In the genomic region with DNA sequence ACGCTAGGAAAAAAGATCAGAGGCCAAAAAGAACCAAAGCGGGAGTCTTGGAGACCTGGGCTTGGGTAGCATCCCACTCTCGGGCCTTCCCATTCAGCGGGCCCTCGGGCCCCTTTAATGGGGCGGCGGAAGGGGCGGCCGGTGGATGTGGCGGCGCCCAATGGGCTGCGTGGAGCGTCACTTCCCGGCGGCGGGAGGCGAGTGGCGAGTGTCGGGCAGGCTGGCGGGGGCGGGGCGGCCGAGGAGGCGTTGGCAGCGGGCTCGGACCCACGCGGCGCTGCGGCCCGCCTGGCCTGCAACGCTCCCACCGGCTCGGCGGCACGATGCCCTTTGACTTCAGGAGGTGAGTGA, we compare ENCODE assay signal across 8 mouse cellular contexts. TPM values are rescaled to one million over a fixed set of nuclear protein-coding genes. Genes with fewer than 3 reads are reported as not detected.
DNase-seq lines count a peak whose midpoint lies in the region; ATAC-seq lines count a peak whose summit lies in the region.

A gene (plus strand): TSS at position 200 of the 351 bp plus-strand sequence.

- WGBS in forebrain, embryonic 12.5 days: 0% methylated on average over 15 of the region's 36 CpGs
- under 1% methylated on average over 34 of the region's 36 CpGs for WGBS in heart, embryonic 16.5 days
- WGBS in liver, embryonic 13.5 days (ENCODE audit: insufficient replicate concordance): under 1% methylated on average over 35 of the region's 36 CpGs
- 1% methylated on average over 27 of the region's 36 CpGs for WGBS in stomach, embryonic 14.5 days

- H3K4me1 ChIP-seq in forebrain, embryonic 12.5 days: peaks cover 25% of the 10 kb centered on the region
- H3K4me1 ChIP-seq in heart, embryonic 16.5 days (ENCODE audit: control insufficient read depth, insufficient read depth, low read length): peaks cover 21% of the 10 kb centered on the region
- H3K4me1 ChIP-seq in liver, embryonic 13.5 days (replicated peaks): peaks cover 63% of the 10 kb centered on the region
- peaks cover 24% of the 10 kb centered on the region for H3K4me1 ChIP-seq in stomach, embryonic 14.5 days (ENCODE audit: control insufficient read depth, insufficient read depth, low read length)

- H3K4me2 ChIP-seq in forebrain, embryonic 12.5 days: peak within 1 kb of the TSS; percentile 80
- peak within 1 kb of the TSS; percentile 85 for H3K4me2 ChIP-seq in heart, embryonic 16.5 days (ENCODE audit: low read depth, low read length)
- peak within 1 kb of the TSS; percentile 92 for H3K4me2 ChIP-seq in liver, embryonic 13.5 days
- peak within 1 kb of the TSS; percentile 97 for H3K4me2 ChIP-seq in stomach, embryonic 14.5 days (replicated peaks; ENCODE audit: low read depth, low read length)

- peak; percentile 63 to 68 for DNase-seq in CD8-positive naive resting alpha-beta T cell, adult 2 months (ENCODE audit: low read depth in 2 of 2, low spot score in 2 of 2)
- peak; percentile 57 for DNase-seq in c-Kit-positive CD71-positive TER-119-negative erythroid progenitor cells, embryonic 14.5 days (ENCODE audit: low read depth)
- DNase-seq in kidney, postnatal 25 days: peak; percentile 95 to 97
- peak; percentile 75 for DNase-seq in liver, embryonic 13.5 days
- peak; percentile 77 to 81 for DNase-seq in natural killer cell, adult 2 months (ENCODE audit: low spot score in 2 of 2)

- peaks cover 30% of the 10 kb centered on the region for H3K36me3 ChIP-seq in forebrain, embryonic 12.5 days (replicated peaks)
- H3K36me3 ChIP-seq in heart, embryonic 16.5 days (ENCODE audit: control insufficient read depth, insufficient read depth): peaks cover 17% of the 10 kb centered on the region
- peaks cover 21% of the 10 kb centered on the region for H3K36me3 ChIP-seq in liver, embryonic 13.5 days
- peaks cover 3% of the 10 kb centered on the region; the same call in 1 of the 2 replicates for H3K36me3 ChIP-seq in stomach, embryonic 14.5 days (ENCODE audit: control insufficient read depth, insufficient read depth, low read length)

- H3K27ac ChIP-seq in forebrain, embryonic 12.5 days: peak within 1 kb of the TSS; percentile 70
- H3K27ac ChIP-seq in heart, embryonic 16.5 days (ENCODE audit: low read length): peak within 1 kb of the TSS; percentile 78
- H3K27ac ChIP-seq in liver, embryonic 13.5 days: peak within 1 kb of the TSS; percentile 47; the same call in 1 of the 2 replicates
- peak within 1 kb of the TSS; percentile 68 for H3K27ac ChIP-seq in stomach, embryonic 14.5 days (ENCODE audit: low read length)

- H3K4me3 ChIP-seq in forebrain, embryonic 12.5 days (replicated peaks): peak within 1 kb of the TSS; percentile 90
- peak within 1 kb of the TSS; percentile 89 for H3K4me3 ChIP-seq in heart, embryonic 16.5 days (ENCODE audit: low read length)
- H3K4me3 ChIP-seq in liver, embryonic 13.5 days (replicated peaks): peak within 1 kb of the TSS; percentile 70
- H3K4me3 ChIP-seq in stomach, embryonic 14.5 days (ENCODE audit: low read depth, low read length): peak within 1 kb of the TSS; percentile 74

- ATAC-seq in forebrain, embryonic 12.5 days (ENCODE audit: low FRiP score): peak; percentile 98
- peak; percentile 93 for ATAC-seq in heart, embryonic 16.5 days (replicated peaks; ENCODE audit: extremely low read depth, insufficient read depth, low FRiP score)
- ATAC-seq in liver, embryonic 13.5 days (ENCODE audit: low read depth): peak; percentile 92
- ATAC-seq in stomach, embryonic 14.5 days (ENCODE audit: insufficient number of reproducible peaks, insufficient read depth, low FRiP score, low read depth): peak; percentile 91

- H3K27me3 ChIP-seq in forebrain, embryonic 12.5 days: no peaks in the 10 kb centered on the region
- H3K27me3 ChIP-seq in heart, embryonic 16.5 days (ENCODE audit: control insufficient read depth, insufficient read depth, low read length): no peaks in the 10 kb centered on the region
- H3K27me3 ChIP-seq in liver, embryonic 13.5 days: peaks cover 6% of the 10 kb centered on the region; the same call in 1 of the 2 replicates
- no peaks in the 10 kb centered on the region for H3K27me3 ChIP-seq in stomach, embryonic 14.5 days (ENCODE audit: control insufficient read depth, insufficient read depth, low read length)

- no peaks in the 10 kb centered on the region for H3K9me3 ChIP-seq in forebrain, embryonic 12.5 days
- H3K9me3 ChIP-seq in heart, embryonic 16.5 days (replicated peaks; ENCODE audit: control insufficient read depth, low read length): no peaks in the 10 kb centered on the region; the same call in 1 of the 2 replicates
- H3K9me3 ChIP-seq in liver, embryonic 13.5 days (replicated peaks): 0 out of 2 replicates have a peak, but pooled peaks cover 2% of the 10 kb centered on the region
- no peaks in the 10 kb centered on the region for H3K9me3 ChIP-seq in stomach, embryonic 14.5 days (ENCODE audit: control insufficient read depth, low read depth, low read length)

- H3K9ac ChIP-seq in forebrain, embryonic 12.5 days: peak within 1 kb of the TSS; percentile 89
- peak within 1 kb of the TSS; percentile 75 for H3K9ac ChIP-seq in heart, embryonic 16.5 days (ENCODE audit: low read length)
- H3K9ac ChIP-seq in liver, embryonic 13.5 days: peak within 1 kb of the TSS; percentile 79
- peak within 1 kb of the TSS; percentile 79 for H3K9ac ChIP-seq in stomach, embryonic 14.5 days (replicated peaks; ENCODE audit: low read depth, low read length)

RNA-seq across cellular contexts. Expression of the gene that starts here (rescaled TPM):
- polyA plus RNA-seq in forebrain, embryonic 12.5 days (2016; fragmentation: Nextera tagmentation; extraction: Ambion mirVana): 99.9 and 105 TPM in 2 replicates
- 82.7 and 84.9 TPM in 2 replicates for polyA plus RNA-seq in heart, embryonic 16.5 days (2015; fragmentation: Nextera tagmentation; extraction: Ambion mirVana)
- polyA plus RNA-seq in liver, embryonic 13.5 days (2015; fragmentation: Nextera tagmentation; extraction: Ambion mirVana): 35.2 and 37.0 TPM in 2 replicates
- polyA plus RNA-seq in stomach, embryonic 14.5 days (2014; fragmentation: Nextera tagmentation; extraction: Ambion mirVana): 133 and 142 TPM in 2 replicates

Comparison
In these comparisons a context has a peak if more than half of its experiments do, and no peak if none do; other contexts are left out.
1. Peak in every context shown above with its lines: DNase-seq, ATAC-seq, H3K4me3 ChIP-seq and H3K27ac ChIP-seq.